Mouse (Mus musculus) forebrain, postnatal 0 days (tissue): ENCODE data around the gene Cfap43. TPM values are rescaled to one million over a fixed set of nuclear protein-coding genes. Genes with fewer than 3 reads are reported as not detected.

Experiments used
- ATAC-seq: fragments of 200-750 bp; cut with Nextera tagmentation; 2 replicates; pipeline ENCODE4 v1.8.0; 2017; ENCODE audit warnings: mild to moderate bottlenecking, moderate library complexity
- DNase-seq: peaks from one replicate; pipeline ENCODE4 v3.0.0-alpha.2; 2015
- H3K27ac ChIP-seq: fragments of 300-500 bp; sonication (generic); 2 replicates; pipeline ENCODE4 v1.5.1; 2014; ENCODE audit warnings: low read depth, mild to moderate bottlenecking, antibody characterized with exemption, low read length, moderate library complexity, mixed read lengths
- H3K27me3 ChIP-seq: fragments of 300-500 bp; sonication (generic); 2 replicates; pipeline ENCODE4 v1.6.1; 2014; ENCODE audit warnings: mild to moderate bottlenecking, low read length, mixed read lengths; ENCODE audit not compliant: insufficient read depth
- H3K36me3 ChIP-seq: fragments of 300-500 bp; sonication (generic); 2 replicates; pipeline ENCODE4 v1.6.1; 2014; ENCODE audit warnings: mild to moderate bottlenecking, moderate library complexity; ENCODE audit not compliant: insufficient read depth
- H3K4me1 ChIP-seq: fragments of 300-500 bp; sonication (generic); 2 replicates; pipeline ENCODE4 v1.6.1; 2014; ENCODE audit warnings: antibody characterized with exemption; ENCODE audit not compliant: insufficient read depth
- H3K4me2 ChIP-seq: fragments of 300-500 bp; sonication (generic); 2 replicates; pipeline ENCODE4 v1.6.1; 2014; ENCODE audit warnings: low read depth, mild to moderate bottlenecking, moderate library complexity
- H3K4me3 ChIP-seq: fragments of 300-500 bp; sonication (generic); 2 replicates; pipeline ENCODE4 v1.5.1; 2014; ENCODE audit warnings: low read depth, low read length, mixed read lengths
- H3K9ac ChIP-seq: fragments of 300-500 bp; sonication (generic); 2 replicates; pipeline ENCODE4 v1.6.1; 2014; ENCODE audit warnings: mild to moderate bottlenecking
- H3K9me3 ChIP-seq: fragments of 300-500 bp; sonication (generic); 2 replicates; pipeline ENCODE4 v1.6.1; 2016; ENCODE audit warnings: low read length
- CTCF ChIP-seq: sonication (generic); IDR thresholded peaks from 2 replicates; pipeline ENCODE4 v1.5.1; 2016; ENCODE audit warnings: antibody characterized with exemption, control low read depth, low read depth
- WGBS: fragments of 180-500 bp; shearing (Covaris S2); extraction: QIAGEN DNeasy Blood & Tissue Kit; methylation state at CpG from one replicate; pipeline ENCODE4 v1.1.7; 2014; 5-methylcytosine and 5-hydroxymethylcytosine counted together
- polyA plus RNA-seq: library from polyadenylated mRNA; unstranded; fragments of >200 nt; fragmentation: Nextera tagmentation; extraction: Ambion mirVana; gene quantifications from 2 replicates; pipeline ENCODE4 v1.2.1, GENCODE M21; 2015
- total RNA-seq: library from RNA; depleted of rRNA; stranded (reverse); fragments of >200 nt; gene quantifications from 2 replicates; pipeline ENCODE4 v1.2.3, GENCODE M21; 2014

The Cfap43 gene
- total and polyA plus RNA-seq, 2 experiments from 2014 or later, result 1.8 to 2.3 TPM

GRCm38 (mm10) chr19:47917396-47917795 is 1.7 kb downstream of the Cfap43 start:
- ATAC-seq (no peak), DNase-seq (no peak)
- Histone ChIP-seq H3K4me1 (peaks cover 13% of the 10 kb centered on the region; the same call in 1 of the 2 replicates), H3K9ac (no peak overlapping the region), H3K4me3 (no peak overlapping the region), H3K27me3 (no peaks in the 10 kb centered on the region), H3K4me2 (peak overlapping the region; percentile 96; the same call in 1 of the 2 replicates), H3K36me3 (no peaks in the 10 kb centered on the region), H3K9me3 (no peaks in the 10 kb centered on the region), H3K27ac (no peak overlapping the region)
- TF ChIP-seq CTCF, result no peak
- 18% methylated on average over 4 of the region's 4 CpGs for WGBS

GRCm38 (mm10) chr19:47915251-47915650 is 3.8 kb downstream of the Cfap43 start:
- H3K4me3 ChIP-seq, result no peak overlapping the region
- no peak overlapping the region for H3K4me2 ChIP-seq
- WGBS, result 72% methylated on average over 4 of the region's 4 CpGs
- DNase-seq, result no peak
- H3K27ac ChIP-seq, result no peak overlapping the region
- no peaks in the 10 kb centered on the region for H3K27me3 ChIP-seq
- H3K36me3 ChIP-seq, result no peaks in the 10 kb centered on the region
- no peak for TF ChIP-seq CTCF
- no peaks in the 10 kb centered on the region for H3K9me3 ChIP-seq
- no peak for ATAC-seq
- peaks cover 15% of the 10 kb centered on the region; the same call in 1 of the 2 replicates for H3K4me1 ChIP-seq
- H3K9ac ChIP-seq, result no peak overlapping the region

GRCm38 (mm10) chr19:47914191-47914590 is 4.9 kb downstream of the Cfap43 start:
- no peak for ATAC-seq
- no peaks in the 10 kb centered on the region for H3K9me3 ChIP-seq
- no peak for TF ChIP-seq CTCF
- no peaks in the 10 kb centered on the region for H3K36me3 ChIP-seq
- H3K4me2 ChIP-seq, result no peak overlapping the region
- WGBS, result 94% methylated on average over 4 of the region's 4 CpGs
- peaks cover 16% of the 10 kb centered on the region; the same call in 1 of the 2 replicates for H3K4me1 ChIP-seq
- no peak for DNase-seq
- no peak overlapping the region for H3K9ac ChIP-seq
- no peaks in the 10 kb centered on the region for H3K27me3 ChIP-seq
- H3K27ac ChIP-seq, result no peak overlapping the region
- H3K4me3 ChIP-seq, result no peak overlapping the region

- Histone ChIP-seq H3K4me1 (peaks cover 20% of the 10 kb centered on the region), H3K36me3 (no peaks in the 10 kb centered on the region), H3K27me3 (no peaks in the 10 kb centered on the region), H3K4me3 (no peak overlapping the region), H3K27ac (no peak overlapping the region), H3K4me2 (no peak overlapping the region), H3K9me3 (no peaks in the 10 kb centered on the region), H3K9ac (no peak overlapping the region)
- TF ChIP-seq CTCF, result no peak
- no peak for DNase-seq
- no peak for ATAC-seq
- WGBS, result 92% methylated on average over 7 of the region's 7 CpGs
Observed at GRCm38 (mm10) chr19:47913344-47913743, 5.7 kb downstream of the Cfap43 start.

- Histone ChIP-seq H3K4me1 (peaks cover 8% of the 10 kb centered on the region; the same call in 1 of the 2 replicates), H3K27ac (no peak overlapping the region), H3K4me3 (no peak overlapping the region), H3K4me2 (no peak overlapping the region), H3K9ac (no peak overlapping the region), H3K36me3 (no peaks in the 10 kb centered on the region), H3K27me3 (no peaks in the 10 kb centered on the region), H3K9me3 (no peaks in the 10 kb centered on the region)
- ATAC-seq, result no peak
- WGBS, result 86% methylated on average over 4 of the region's 4 CpGs
- no peak for TF ChIP-seq CTCF
- DNase-seq, result no peak
Observed at GRCm38 (mm10) chr19:47910751-47911150, 8.3 kb downstream of the Cfap43 start.

- Histone ChIP-seq H3K4me2 (peak overlapping the region; percentile 50), H3K36me3 (no peaks in the 10 kb centered on the region), H3K27ac (peak overlapping the region; percentile 85), H3K4me1 (peaks cover 8% of the 10 kb centered on the region; the same call in 1 of the 2 replicates), H3K9ac (peak overlapping the region; percentile 61; the same call in 1 of the 2 replicates), H3K27me3 (no peaks in the 10 kb centered on the region), H3K9me3 (no peaks in the 10 kb centered on the region), H3K4me3 (peak overlapping the region; percentile 23)
- ATAC-seq, result no peak
- 31% methylated on average over 4 of the region's 4 CpGs for WGBS
- TF ChIP-seq CTCF, result no peak
- peak; percentile 27 for DNase-seq
Observed at GRCm38 (mm10) chr19:47910117-47910618, 8.9 kb downstream of the Cfap43 start.

GRCm38 (mm10) chr19:47909387-47910116 is 9.5 kb downstream of the Cfap43 start:
- peak overlapping the region; percentile 50 for H3K4me2 ChIP-seq
- no peaks in the 10 kb centered on the region for H3K27me3 ChIP-seq
- peak overlapping the region; percentile 61 for H3K9ac ChIP-seq
- H3K36me3 ChIP-seq, result no peaks in the 10 kb centered on the region
- DNase-seq (peak; percentile 74), ATAC-seq (peak; percentile 88)
- peak overlapping the region; percentile 23 for H3K4me3 ChIP-seq
- H3K9me3 ChIP-seq, result no peaks in the 10 kb centered on the region
- peaks cover 8% of the 10 kb centered on the region; the same call in 1 of the 2 replicates for H3K4me1 ChIP-seq
- peak overlapping the region; percentile 85 for H3K27ac ChIP-seq
- no peak; the same call in 1 of the 2 replicates for TF ChIP-seq CTCF
- under 1% methylated on average over 10 of the region's 10 CpGs for WGBS
